Mouse (Mus musculus): ENCODE data around the gene Tgif1. TPM values are rescaled to one million over a fixed set of nuclear protein-coding genes. Genes with fewer than 3 reads are reported as not detected.
A peak's percentile ranks its signal among the peaks of the same experiment; 100 is the strongest.

The Tgif1 gene
- total RNA-seq (2017) = 79.7 to 125 TPM (median 111 TPM) in 3 replicates

DNA sequence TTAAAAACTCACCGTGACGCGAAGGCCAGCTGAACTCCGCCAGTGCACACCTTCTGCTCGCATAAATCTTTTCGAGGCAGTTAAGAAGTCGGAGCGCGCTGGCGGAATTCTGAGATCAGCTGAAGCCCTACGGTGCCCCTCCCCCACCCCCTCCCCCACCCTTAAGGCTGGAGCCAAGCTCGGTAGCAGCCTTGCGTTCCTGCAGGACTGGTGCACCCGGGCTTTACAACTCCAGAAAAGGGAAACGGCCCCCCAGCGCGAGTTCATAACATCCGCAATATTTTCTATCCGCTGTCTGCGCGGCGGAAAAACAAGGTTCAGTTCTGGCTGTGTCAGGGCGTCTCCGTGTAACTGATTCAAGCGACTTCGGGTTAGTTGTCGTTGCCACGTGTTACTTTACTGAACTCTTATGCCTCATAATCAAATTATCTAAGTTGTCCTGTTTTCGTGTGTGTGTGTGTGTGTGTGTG is at the start of gene Tgif1:
Gene Tgif1, minus strand, starts transcription at position 111 of the 470 bp plus-strand sequence.
- ATAC-seq (replicated peaks; ENCODE audit: insufficient number of reproducible peaks, low FRiP score, low TSS enrichment, poor library complexity, severe bottlenecking) = no peak; the same call in 1 of the 2 replicates

DNA sequence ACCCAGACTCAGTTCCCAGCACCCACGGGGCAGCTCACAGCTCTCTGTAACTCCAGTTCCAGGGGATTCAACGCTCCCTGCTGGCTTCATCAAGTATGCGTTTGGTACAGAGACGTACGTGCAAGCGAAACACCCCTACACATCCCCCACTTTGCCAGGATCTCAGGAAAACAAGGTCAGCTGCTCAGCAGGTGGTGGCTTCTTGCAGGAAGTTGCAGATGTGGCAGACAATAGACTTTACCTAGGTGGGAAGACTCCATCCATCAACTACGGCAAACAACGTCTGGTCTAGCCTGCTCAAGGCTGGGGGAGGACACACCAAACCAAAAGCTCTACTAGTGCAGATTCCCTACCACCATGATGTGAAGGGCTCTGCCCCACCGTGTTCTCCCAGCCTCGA is 47.3 kb upstream of the Tgif1 start:
- no peak for ATAC-seq (replicated peaks; ENCODE audit: insufficient number of reproducible peaks, low FRiP score, low TSS enrichment, poor library complexity, severe bottlenecking)

DNA sequence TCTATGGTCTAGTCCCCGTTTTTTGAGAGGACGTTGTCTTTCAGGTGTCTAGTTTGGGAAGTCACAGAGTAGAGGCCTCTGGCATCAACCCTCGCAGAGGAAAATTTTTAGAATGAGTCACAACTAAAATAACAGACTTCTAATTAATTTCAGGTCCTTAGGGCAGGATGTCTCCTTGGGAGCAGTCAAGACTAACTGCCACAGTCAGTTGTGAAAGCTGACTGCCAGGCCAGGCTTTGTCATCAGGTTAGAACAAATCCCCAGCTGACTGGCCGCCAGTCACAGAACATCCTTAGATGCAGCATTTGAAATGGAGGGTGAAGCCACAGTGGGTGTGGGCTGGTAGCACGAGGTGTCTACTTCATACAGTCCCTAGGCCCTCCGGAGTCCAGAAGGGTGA is 46.3 kb upstream of the Tgif1 start:
- no peak for ATAC-seq (replicated peaks; ENCODE audit: insufficient number of reproducible peaks, low FRiP score, low TSS enrichment, poor library complexity, severe bottlenecking)

DNA sequence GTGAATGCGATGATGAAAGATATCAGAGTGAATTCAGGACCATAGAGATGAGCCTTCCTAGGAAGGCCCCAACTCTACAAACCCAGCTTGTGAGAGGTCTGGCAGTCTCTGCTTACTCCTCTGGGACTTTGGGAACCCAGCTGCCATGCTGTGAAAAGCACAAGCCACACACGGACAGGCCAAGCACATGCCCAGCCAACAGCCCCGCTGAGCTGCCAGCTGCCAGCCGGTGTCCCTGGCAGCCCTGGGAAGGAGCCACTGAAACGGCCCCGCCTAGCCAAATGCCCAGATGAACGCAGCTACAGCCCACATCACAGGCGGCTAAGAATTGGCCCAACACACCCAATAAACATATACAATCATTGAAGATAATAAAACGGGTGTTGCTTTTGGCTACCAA is 41.5 kb upstream of the Tgif1 start:
- no peak for ATAC-seq (replicated peaks; ENCODE audit: insufficient number of reproducible peaks, low FRiP score, low TSS enrichment, poor library complexity, severe bottlenecking)

DNA sequence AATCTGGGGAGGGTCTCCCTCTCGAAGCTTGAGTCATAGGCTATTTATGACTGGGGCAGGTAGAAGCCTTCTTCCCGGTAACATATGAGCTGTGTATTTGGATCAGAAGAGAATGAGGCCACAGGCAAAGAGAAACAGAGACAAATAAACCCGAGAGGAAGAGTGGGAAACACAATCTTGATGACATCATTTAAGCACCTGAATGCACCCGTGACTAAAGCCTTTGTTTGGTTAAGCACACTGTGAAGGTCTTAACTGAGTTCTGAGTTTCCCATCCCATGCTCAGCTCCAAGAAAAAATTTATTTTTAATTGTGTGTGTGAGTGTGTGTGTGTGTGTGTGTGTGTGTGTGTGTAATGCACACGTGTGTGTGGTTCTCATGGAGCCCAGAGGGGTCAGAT is 39.8 kb upstream of the Tgif1 start:
- no peak for ATAC-seq (replicated peaks; ENCODE audit: insufficient number of reproducible peaks, low FRiP score, low TSS enrichment, poor library complexity, severe bottlenecking)

DNA sequence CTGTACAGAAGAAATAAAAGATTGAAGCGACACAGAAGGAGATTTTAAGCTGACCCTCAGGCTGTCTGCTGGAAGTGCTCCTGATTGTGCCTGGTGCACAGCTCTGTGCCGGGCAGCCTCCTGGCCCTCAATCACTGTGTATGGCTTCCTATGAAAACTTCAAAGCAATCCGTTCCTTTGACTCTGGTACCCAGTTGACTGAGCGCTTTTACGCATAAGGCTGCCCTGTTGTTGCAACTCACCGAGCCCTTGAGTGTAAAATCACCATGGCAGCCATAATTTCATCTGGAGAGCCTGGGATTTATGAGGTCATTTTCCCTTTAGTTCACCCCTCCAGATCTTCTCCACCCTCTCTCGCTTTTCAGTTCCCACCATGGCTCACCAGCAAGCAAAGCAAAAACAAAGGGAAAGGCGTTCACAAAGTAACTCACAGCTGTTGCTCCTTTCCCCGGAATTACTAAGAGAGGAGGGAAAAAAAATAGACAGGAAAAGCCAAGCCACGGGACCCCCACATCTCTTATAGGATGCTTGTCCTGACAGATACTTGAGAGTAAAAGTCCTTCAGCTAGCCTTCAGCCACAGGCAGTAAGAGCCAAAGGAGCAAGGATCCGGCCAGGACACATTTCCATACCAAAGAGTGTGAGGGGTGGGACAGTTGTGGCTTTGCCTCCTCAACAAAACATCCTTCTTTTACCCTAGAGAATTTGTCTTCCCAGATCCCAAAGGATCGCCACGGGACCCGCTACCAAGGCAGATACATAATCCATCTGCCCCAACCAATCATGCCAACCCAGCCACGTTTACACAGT is 39.1 kb upstream of the Tgif1 start:
- ATAC-seq (replicated peaks; ENCODE audit: insufficient number of reproducible peaks, low FRiP score, low TSS enrichment, poor library complexity, severe bottlenecking) = no peak

DNA sequence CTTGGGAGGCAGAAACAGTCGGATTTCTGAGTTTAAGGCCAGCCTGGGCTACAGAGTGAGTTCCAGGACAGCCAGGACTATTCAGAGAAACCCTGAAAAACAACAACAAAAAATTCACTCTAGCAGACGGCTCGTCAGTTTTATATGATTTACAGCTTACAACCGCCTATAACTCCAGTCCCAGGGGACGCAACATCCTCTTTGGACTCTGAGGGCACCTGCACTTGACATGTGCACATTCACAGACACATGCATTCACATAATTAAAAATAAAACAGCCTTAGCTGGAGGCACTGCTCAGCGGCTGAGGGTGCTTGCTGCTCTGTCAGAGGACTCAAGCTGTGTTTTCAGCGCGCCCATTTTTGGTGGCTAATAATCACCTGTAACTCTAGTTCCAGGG is 37.2 kb upstream of the Tgif1 start:
- no peak for ATAC-seq (replicated peaks; ENCODE audit: insufficient number of reproducible peaks, low FRiP score, low TSS enrichment, poor library complexity, severe bottlenecking)

DNA sequence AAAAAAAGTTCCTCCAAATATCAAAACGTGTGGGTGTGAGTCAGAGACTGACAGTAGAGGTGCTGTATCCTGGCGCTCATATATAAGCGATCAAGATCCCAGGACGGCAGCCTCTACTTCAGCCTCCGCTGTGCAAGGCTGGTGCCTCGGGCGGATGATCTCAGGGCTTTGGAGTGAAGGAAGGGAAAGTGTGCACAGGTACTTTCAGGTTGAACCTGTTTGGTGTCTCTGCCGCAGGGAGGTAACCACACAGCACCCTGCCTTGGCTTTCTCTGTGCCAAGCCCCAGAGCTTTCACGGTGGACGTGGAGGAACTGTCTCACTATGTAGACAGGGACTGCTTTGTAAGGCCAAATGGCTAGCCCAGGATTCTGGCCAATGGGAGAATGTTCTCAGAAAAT is 35.3 kb upstream of the Tgif1 start:
- no peak for ATAC-seq (replicated peaks; ENCODE audit: insufficient number of reproducible peaks, low FRiP score, low TSS enrichment, poor library complexity, severe bottlenecking)

DNA sequence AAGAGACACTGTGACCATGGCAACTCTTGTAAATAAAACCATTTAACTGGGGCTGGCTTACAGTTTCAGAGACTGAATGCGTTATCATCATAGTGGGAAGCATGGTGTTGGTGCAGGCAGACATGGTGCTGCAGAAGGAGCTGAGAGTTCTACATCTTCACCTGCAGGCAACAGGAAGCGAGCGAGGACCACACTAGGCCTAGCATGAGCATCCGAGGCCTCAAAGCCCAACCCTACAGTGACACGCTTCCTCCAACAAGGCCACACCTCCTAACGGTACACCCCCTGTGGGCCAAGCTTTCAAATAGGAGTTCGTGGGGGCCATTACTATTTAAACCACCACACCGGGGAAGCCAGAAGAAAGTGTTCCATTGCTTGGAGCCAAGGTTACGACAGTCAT is 34.5 kb upstream of the Tgif1 start:
- ATAC-seq (replicated peaks; ENCODE audit: insufficient number of reproducible peaks, low FRiP score, low TSS enrichment, poor library complexity, severe bottlenecking) = no peak

DNA sequence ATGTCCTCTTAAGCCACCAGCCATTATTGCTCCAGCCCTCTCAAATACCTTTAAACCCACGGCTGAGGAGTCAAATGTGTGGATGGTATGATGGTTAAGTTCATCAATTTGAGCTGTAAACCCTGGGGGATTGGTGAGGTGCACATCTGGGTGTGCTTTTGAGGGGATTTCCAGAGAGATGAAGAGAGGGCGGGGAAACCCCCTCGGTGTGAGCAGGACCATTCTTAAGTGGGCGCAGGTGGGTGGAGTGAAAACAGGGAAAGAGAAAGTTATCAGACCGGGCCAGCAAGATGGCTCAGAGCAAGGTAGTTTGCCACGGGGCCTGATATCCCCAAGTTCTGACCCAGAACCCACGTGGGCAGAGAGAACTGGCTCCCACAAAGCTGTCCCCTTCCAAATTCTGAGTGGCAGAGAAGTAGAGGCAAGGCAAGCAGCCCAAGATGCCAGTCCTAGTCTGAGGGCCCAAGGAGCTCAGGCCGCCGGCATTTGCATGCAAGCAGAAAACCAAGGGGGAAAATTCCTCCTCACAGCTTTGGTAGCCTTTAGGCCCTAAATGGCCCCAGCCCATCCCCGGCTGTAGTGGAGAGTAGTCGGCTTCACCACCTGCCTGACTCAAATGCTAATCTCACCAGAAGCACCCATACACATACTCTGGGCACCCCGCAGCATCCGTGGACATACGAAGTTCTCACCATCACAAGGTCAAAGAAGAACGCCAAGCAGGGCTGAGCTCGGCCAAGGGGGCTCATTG is 33.5 kb upstream of the Tgif1 start:
- ATAC-seq (replicated peaks; ENCODE audit: insufficient number of reproducible peaks, low FRiP score, low TSS enrichment, poor library complexity, severe bottlenecking) = peak; percentile 25; the same call in 1 of the 2 replicates

DNA sequence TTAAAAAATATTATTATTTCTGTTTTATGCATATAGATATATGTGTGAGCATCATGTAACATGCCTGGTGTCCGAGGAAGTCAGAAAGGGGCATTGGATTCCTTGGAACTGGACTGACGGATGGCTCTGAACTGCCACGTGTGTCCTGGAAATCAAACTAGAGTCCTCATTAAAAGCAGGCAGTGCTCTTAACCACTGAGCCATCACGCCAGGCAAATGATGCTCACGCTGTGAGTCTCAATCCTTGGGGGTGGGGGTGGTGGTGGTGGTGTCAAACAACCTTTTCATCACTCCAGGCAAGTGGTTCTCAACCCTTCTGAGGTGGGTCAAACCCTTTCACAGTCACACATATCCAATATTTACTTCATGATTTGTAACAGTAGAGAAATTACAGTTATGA is 32.5 kb upstream of the Tgif1 start:
- ATAC-seq (replicated peaks; ENCODE audit: insufficient number of reproducible peaks, low FRiP score, low TSS enrichment, poor library complexity, severe bottlenecking) = no peak

DNA sequence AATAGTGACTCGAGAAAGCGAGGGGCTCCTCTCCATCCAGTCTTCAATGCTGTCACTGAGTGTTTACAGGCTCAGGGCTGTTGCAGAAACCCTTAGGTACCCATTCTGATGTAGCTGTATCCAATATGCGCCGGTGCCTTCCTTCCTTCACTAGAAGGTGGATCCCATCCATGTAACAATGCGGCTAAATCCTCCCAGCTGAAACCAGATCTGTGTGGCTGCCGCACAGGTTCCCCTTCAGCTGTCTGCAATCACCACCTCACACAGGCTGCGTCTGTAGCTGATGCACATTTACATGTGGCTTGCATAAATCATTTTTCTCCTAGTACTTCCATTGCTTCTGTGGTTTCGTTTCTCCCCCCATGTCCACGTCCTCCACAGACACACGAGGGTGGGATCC is 28.6 kb upstream of the Tgif1 start:
- ATAC-seq (replicated peaks; ENCODE audit: insufficient number of reproducible peaks, low FRiP score, low TSS enrichment, poor library complexity, severe bottlenecking) = no peak

DNA sequence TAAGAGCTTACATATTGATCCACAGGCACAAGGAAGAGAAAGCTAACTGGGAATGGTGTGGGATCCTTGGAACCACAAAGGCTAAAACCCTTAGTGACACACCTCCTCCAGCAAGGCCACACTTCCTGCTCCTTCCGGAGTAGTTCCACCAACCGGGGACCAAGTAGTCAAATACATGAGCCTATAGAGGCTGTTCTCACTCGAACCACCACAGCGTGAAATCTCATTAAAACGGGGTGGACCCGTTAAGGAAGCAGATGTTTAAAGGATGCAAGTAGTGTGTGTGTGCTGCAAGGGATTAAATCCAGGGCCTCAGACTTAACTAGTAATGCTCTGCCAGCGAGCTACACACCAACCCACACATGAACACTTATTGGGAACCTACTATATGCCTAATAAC is 27.8 kb upstream of the Tgif1 start:
- no peak for ATAC-seq (replicated peaks; ENCODE audit: insufficient number of reproducible peaks, low FRiP score, low TSS enrichment, poor library complexity, severe bottlenecking)

DNA sequence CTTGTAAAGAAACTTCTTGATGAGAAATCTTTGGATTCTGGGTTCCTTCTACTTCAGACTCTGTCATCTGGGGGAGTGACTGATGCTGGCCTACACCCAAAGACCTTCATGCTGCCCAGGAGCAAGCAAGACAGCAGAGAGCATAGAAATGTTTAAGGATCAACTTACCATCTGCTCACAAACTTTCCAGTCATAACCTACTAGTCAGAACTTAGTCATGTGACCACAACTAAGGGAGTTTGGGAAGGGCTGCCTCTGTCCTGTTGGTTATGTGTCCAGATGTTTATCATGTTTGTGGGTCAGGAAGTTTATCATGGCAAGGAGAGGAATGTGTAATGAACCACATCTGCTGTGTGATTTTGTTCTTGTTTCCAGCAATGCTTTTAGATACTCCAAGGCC is 24.9 kb upstream of the Tgif1 start:
- ATAC-seq (replicated peaks; ENCODE audit: insufficient number of reproducible peaks, low FRiP score, low TSS enrichment, poor library complexity, severe bottlenecking) = no peak

DNA sequence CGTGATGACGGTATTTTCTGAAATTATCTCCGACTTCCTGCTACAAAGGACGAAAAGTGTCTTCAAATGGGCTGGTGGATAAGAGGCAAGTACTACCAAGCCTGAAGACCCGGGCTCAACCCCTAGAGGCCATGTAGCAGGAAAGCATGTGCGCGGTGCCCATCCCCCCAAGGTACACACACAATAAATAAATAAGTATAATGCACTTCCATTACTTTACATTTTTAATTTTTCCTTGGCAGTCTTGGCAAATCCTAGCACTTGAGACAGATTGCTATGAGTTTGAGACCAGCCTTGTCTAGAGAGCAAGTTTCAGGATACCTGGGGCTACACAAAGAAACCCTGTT is 20.4 kb upstream of the Tgif1 start:
- no peak for ATAC-seq (replicated peaks; ENCODE audit: insufficient number of reproducible peaks, low FRiP score, low TSS enrichment, poor library complexity, severe bottlenecking)

DNA sequence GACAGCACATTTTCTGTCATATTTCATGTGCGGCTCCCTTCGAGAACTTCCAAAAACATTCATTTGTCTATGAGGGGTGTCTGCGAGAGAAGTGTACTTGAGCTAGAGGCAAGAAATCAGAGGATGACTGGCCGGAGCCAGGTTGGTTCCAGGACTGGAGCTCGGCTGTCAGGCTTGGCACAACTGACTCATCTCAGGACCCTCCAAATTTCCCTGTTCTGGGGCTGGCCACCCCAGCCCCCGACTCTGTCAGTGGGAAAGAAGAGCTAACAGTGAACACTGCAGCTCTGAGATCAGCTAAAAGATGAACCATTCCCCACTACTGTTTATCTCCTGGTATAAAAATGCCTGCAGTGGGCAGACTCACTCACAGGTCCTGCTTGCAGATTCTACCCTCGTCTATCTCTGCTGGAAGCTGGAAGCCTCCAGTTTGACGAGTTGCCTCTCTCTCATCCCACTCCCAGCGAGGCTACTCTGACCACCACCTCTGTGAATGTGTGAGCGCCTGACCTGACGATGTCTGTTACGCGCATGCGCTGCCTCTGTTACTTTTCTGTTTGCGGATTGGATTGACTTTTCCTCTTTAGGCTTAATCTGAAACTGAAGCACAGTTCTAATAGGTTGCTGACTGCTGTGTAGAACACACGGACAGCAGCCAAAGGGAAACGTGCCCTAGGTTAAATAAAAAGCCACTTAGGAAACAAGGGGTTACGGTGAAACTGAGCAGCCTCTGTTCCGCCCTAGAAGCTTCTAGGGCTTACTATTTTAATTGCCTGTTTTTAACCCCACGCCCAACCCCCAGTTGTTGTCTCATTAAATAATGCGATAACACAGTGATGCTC is 19.8 kb upstream of the Tgif1 start:
- ATAC-seq (replicated peaks; ENCODE audit: insufficient number of reproducible peaks, low FRiP score, low TSS enrichment, poor library complexity, severe bottlenecking) = no peak

DNA sequence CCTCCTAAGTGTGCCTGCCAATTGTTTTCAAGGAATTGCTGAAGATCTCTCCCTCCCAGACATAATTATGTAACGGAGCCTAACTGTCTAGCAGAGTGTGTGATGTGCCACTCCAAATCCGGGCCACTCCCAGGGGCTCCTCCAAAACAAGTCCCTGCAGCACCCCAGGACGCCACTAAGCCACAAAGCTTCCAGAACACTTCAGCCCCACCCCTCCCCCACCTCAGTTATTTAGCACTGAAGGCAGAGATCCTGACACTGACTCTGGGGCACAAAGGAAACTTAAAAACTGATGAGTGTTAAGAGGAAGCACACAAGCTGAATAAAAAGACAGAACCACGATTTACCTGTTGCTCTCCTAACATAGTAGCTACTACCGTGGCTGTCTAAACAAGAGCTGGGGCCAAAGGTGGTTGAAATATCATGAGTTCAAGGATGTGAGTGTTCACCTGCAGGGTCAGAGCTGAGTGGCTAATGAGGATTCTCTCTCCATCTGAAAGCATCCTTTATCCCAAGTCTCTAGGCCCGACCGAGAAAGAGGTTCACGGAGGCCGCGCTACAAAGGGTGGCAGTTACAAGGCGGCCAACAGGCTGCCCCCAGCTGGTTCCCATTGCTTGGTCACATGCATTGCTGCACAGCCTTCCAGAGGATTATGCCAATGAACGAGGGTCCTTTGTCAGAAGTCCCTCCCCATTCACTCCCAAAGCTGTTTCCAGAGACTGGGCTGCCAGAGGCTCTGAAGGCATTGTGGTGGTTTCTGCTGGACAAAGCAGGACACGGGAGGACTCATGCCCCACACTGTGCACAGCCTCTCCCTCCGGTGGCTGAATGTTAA is 19.0 kb upstream of the Tgif1 start:
- no peak for ATAC-seq (replicated peaks; ENCODE audit: insufficient number of reproducible peaks, low FRiP score, low TSS enrichment, poor library complexity, severe bottlenecking)

DNA sequence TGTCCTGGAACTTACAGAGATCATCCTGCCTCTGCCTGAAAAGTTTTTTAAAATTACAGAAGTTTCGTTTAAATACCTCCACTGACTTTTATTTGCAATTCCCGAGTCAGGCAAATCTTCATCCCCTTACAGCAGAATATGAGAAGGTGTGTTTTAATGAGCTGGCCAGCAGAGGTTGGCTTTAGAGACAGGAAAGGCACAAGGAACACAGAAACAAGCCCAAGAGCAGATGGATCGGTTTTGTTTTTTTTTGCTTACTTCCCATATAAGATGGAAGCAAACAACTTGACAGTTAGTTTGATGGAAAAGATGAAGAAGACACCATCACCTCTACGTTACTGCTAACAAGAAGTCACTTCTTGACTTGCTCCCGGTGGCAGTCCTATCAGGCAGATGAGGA is 18.3 kb upstream of the Tgif1 start:
- ATAC-seq (replicated peaks; ENCODE audit: insufficient number of reproducible peaks, low FRiP score, low TSS enrichment, poor library complexity, severe bottlenecking) = no peak

DNA sequence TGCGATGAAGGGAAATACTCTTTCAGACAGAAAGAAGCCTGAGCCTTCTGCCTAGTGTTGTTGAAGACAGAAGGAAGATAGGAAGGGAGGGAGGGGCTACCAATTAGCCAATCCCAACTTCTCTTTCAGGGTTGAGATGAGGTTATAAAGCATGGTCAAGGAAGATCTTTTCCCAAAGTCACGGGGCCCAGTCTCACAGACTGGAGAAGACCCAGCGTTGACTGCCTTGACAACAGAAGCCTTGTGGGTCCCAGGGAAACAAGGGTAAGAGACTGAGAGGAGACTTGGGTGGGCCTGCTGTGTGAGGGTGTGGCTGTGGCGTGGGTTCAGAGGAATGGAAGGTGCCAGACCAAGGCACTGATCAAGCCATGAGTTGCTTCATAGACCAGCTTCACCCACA is 17.2 kb upstream of the Tgif1 start:
- no peak for ATAC-seq (replicated peaks; ENCODE audit: insufficient number of reproducible peaks, low FRiP score, low TSS enrichment, poor library complexity, severe bottlenecking)
